Mouse (Mus musculus) neural tube, embryonic 15.5 days (tissue): ENCODE results near the gene Mgst2. TPM values are rescaled to one million over a fixed set of nuclear protein-coding genes. Genes with fewer than 3 reads are reported as not detected.

Experiments used
- ATAC-seq: fragments of 200-750 bp; cut with Nextera tagmentation; 2 replicates; pipeline ENCODE4 v1.8.0; 2017; ENCODE audit warnings: mild to moderate bottlenecking, moderate TSS enrichment, moderate library complexity; ENCODE audit not compliant: low FRiP score
- H3K27ac ChIP-seq: fragments of 300-500 bp; sonication (generic); replicated peaks from 2 replicates; pipeline ENCODE4 v1.5.1; 2015; ENCODE audit warnings: mild to moderate bottlenecking, inconsistent platforms
- H3K27me3 ChIP-seq: fragments of 300-500 bp; sonication (generic); replicated peaks from 2 replicates; pipeline ENCODE4 v1.6.1; 2015; ENCODE audit warnings: inconsistent platforms
- H3K36me3 ChIP-seq: fragments of 300-500 bp; sonication (generic); 2 replicates; pipeline ENCODE4 v1.6.1; 2015; ENCODE audit warnings: inconsistent platforms
- H3K4me1 ChIP-seq: fragments of 300-500 bp; sonication (generic); 2 replicates; pipeline ENCODE4 v1.6.1; 2015; ENCODE audit warnings: inconsistent platforms
- H3K4me2 ChIP-seq: fragments of 300-500 bp; sonication (generic); 2 replicates; pipeline ENCODE4 v1.6.1; 2015; ENCODE audit warnings: inconsistent platforms, mild to moderate bottlenecking, moderate library complexity
- H3K4me3 ChIP-seq: fragments of 300-500 bp; sonication (generic); replicated peaks from 2 replicates; pipeline ENCODE4 v1.5.1; 2015; ENCODE audit warnings: mild to moderate bottlenecking, inconsistent platforms
- H3K9ac ChIP-seq: fragments of 300-500 bp; sonication (generic); replicated peaks from 2 replicates; pipeline ENCODE4 v1.6.1; 2015; ENCODE audit warnings: mild to moderate bottlenecking, inconsistent platforms
- H3K9me3 ChIP-seq: fragments of 300-500 bp; sonication (generic); replicated peaks from 2 replicates; pipeline ENCODE4 v1.6.1; 2016; ENCODE audit warnings: inconsistent platforms
- WGBS: fragments of 180-500 bp; shearing (Covaris S2); methylation state at CpG from one replicate; pipeline ENCODE4 v1.1.7; 2015; ENCODE audit warnings: mixed read lengths; 5-methylcytosine and 5-hydroxymethylcytosine counted together
- polyA plus RNA-seq: library from polyadenylated mRNA; unstranded; fragments of >200 nt; fragmentation: Nextera tagmentation; extraction: Ambion mirVana; gene quantifications from 2 replicates; pipeline ENCODE4 v1.2.1, GENCODE M21; 2015

Mgst2 gene
- polyA plus RNA-seq: 0.88 and 9.5 TPM in 2 replicates

- Histone ChIP-seq H3K9ac (no peak within 1 kb of the TSS), H3K4me1 (0 out of 2 replicates have a peak, but pooled peaks cover 2% of the 10 kb centered on the region), H3K27me3 (no peaks in the 10 kb centered on the region), H3K27ac (no peak within 1 kb of the TSS), H3K4me3 (no peak within 1 kb of the TSS), H3K4me2 (no peak within 1 kb of the TSS), H3K36me3 (no peaks in the 10 kb centered on the region), H3K9me3 (no peaks in the 10 kb centered on the region)
- ATAC-seq: no peak
- WGBS: 59% methylated on average over 4 of the region's 4 CpGs
Observed at GRCm38 (mm10) chr3:51660060-51660459, at the start of gene Mgst2. Gene Mgst2 (plus strand): TSS chr3:51660360.

- WGBS: 7% methylated on average over 6 of the region's 6 CpGs
- H3K4me1 ChIP-seq: peaks cover 5% of the 10 kb centered on the region; the same call in 1 of the 2 replicates
- 0 out of 2 replicates have a peak overlapping the region, but pooled peaks have one; percentile 19 for H3K4me2 ChIP-seq
- H3K27me3 ChIP-seq: no peaks in the 10 kb centered on the region
- no peak overlapping the region for H3K9ac ChIP-seq
- H3K4me3 ChIP-seq: no peak overlapping the region
- H3K36me3 ChIP-seq: no peaks in the 10 kb centered on the region
- ATAC-seq: no peak
- no peak overlapping the region for H3K27ac ChIP-seq
- no peaks in the 10 kb centered on the region for H3K9me3 ChIP-seq
Observed at GRCm38 (mm10) chr3:51611972-51612371, 48.2 kb upstream of the Mgst2 start.

- H3K4me1 ChIP-seq: peaks cover 5% of the 10 kb centered on the region; the same call in 1 of the 2 replicates
- no peak overlapping the region for H3K4me3 ChIP-seq
- H3K36me3 ChIP-seq: no peaks in the 10 kb centered on the region
- no peaks in the 10 kb centered on the region for H3K9me3 ChIP-seq
- no peak overlapping the region for H3K27ac ChIP-seq
- ATAC-seq: no peak
- H3K9ac ChIP-seq: no peak overlapping the region
- WGBS: 85% methylated on average over 10 of the region's 10 CpGs
- H3K4me2 ChIP-seq: no peak overlapping the region
- H3K27me3 ChIP-seq: no peaks in the 10 kb centered on the region
Observed at GRCm38 (mm10) chr3:51612398-51613356, 47.5 kb upstream of the Mgst2 start.

DNA sequence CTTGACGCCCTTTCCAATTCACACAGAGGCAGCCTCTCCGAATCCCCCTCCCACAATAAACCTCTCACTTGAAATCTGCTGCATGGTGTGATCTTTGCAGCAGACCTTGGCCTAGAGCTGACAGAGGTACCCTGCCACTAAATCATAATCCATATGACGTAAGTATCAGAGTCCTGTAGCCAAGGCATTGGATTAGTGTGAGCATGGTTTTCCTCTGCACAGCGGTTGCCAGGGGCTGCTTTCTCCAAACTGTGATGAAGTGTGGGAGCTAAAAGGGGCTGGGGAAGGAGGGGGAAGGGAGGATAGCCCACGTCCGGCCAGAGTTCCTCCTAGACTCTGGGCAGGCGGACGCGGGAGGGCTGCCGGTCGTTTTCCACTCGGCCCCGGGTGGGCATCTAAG lies 45.9 kb upstream of the Mgst2 start:
- no peaks in the 10 kb centered on the region for H3K9me3 ChIP-seq
- 91% methylated on average over 13 of the region's 13 CpGs for WGBS
- H3K36me3 ChIP-seq: no peaks in the 10 kb centered on the region
- no peak overlapping the region for H3K27ac ChIP-seq
- H3K4me2 ChIP-seq: no peak overlapping the region
- no peak overlapping the region for H3K9ac ChIP-seq
- H3K27me3 ChIP-seq: no peaks in the 10 kb centered on the region
- ATAC-seq: no peak
- peaks cover 5% of the 10 kb centered on the region; the same call in 1 of the 2 replicates for H3K4me1 ChIP-seq
- H3K4me3 ChIP-seq: no peak overlapping the region

DNA sequence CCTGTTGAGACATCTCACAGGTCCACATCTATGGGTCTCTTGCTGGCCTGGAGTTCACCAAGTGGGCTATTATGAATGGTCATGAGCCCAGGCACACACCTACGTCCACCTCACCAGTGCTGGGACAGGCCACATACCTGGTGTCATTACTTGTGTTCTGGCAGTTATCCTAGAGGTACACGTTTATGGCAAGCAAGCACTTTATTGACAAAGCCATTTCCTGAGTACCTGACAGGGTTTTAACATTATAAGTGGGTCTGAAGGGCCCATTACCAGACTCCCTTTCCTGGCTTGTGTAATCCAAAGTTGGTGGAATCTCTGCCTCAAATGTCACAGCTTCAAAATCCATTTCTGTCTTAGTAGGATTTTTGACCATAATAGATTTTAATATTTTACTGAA lies 36.2 kb upstream of the Mgst2 start:
- H3K4me3 ChIP-seq: no peak overlapping the region
- no peaks in the 10 kb centered on the region for H3K27me3 ChIP-seq
- no peaks in the 10 kb centered on the region for H3K9me3 ChIP-seq
- no peaks in the 10 kb centered on the region for H3K36me3 ChIP-seq
- no peaks in the 10 kb centered on the region for H3K4me1 ChIP-seq
- no peak for ATAC-seq
- no peak overlapping the region for H3K9ac ChIP-seq
- no peak overlapping the region for H3K4me2 ChIP-seq
- no peak overlapping the region for H3K27ac ChIP-seq
- WGBS: 76% methylated on average over 2 of the region's 2 CpGs

DNA sequence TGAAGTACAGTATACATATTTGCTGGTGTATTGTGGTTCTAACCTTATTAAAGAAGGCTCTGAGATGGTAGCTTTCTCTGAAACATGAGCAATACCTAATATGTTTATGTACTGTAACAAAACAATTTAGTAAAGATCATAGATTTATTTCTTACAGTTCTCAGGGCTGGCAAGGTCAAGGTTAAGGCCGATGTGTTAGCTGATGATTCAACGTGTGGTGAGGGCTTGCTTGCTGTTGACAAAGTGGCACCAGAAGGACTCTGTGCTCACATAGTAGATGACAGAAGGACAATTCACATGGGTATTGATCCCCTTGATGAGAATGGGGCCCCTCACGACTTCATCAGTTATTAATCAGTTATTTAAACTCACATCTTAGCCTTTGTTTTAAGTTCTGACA lies 32.4 kb upstream of the Mgst2 start:
- Histone ChIP-seq H3K36me3 (no peaks in the 10 kb centered on the region), H3K27me3 (no peaks in the 10 kb centered on the region), H3K4me2 (no peak overlapping the region), H3K9me3 (0 out of 2 replicates have a peak, but pooled peaks cover 4% of the 10 kb centered on the region), H3K27ac (no peak overlapping the region), H3K4me3 (no peak overlapping the region), H3K9ac (no peak overlapping the region), H3K4me1 (no peaks in the 10 kb centered on the region)
- no peak for ATAC-seq
- 78% methylated on average over 3 of the region's 3 CpGs for WGBS

GRCm38 (mm10) chr3:51628977-51629376 lies 31.2 kb upstream of the Mgst2 start:
- no peak for ATAC-seq
- WGBS: 73% methylated on average over 3 of the region's 3 CpGs
- no peaks in the 10 kb centered on the region for H3K27me3 ChIP-seq

DNA sequence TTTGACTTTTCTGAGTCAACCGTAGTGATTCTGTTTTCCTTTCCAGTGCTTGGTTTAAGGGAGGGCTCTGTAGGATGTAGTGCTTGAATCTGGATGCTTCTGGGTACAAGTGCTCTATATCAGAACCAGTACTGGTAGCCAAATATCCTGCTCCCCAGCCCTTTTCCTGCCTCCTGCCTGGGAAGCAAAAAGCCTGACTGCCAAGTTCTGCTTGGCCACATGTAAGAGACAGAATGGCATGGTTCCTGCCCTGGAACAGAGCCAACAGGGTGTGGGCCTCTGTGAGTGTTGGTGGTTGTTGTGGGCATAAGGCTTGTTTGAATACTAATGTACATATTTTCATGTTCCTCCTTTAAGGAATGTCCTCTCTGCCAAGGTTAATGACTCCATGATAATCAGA lies 29.4 kb upstream of the Mgst2 start:
- Histone ChIP-seq H3K4me1 (no peaks in the 10 kb centered on the region), H3K4me2 (no peak overlapping the region), H3K36me3 (no peaks in the 10 kb centered on the region), H3K4me3 (no peak overlapping the region), H3K9ac (no peak overlapping the region), H3K27ac (no peak overlapping the region), H3K9me3 (0 out of 2 replicates have a peak, but pooled peaks cover 4% of the 10 kb centered on the region), H3K27me3 (no peaks in the 10 kb centered on the region)
- 94% methylated on average over 1 of the region's 1 CpGs for WGBS
- no peak for ATAC-seq

More at GRCm38 (mm10) chr3:51628977-51629376, 31.2 kb upstream of the Mgst2 start:
- Histone ChIP-seq H3K4me2 (no peak overlapping the region), H3K36me3 (no peaks in the 10 kb centered on the region), H3K4me3 (no peak overlapping the region), H3K27ac (no peak overlapping the region), H3K9ac (no peak overlapping the region), H3K9me3 (0 out of 2 replicates have a peak, but pooled peaks cover 4% of the 10 kb centered on the region), H3K4me1 (no peaks in the 10 kb centered on the region)

DNA sequence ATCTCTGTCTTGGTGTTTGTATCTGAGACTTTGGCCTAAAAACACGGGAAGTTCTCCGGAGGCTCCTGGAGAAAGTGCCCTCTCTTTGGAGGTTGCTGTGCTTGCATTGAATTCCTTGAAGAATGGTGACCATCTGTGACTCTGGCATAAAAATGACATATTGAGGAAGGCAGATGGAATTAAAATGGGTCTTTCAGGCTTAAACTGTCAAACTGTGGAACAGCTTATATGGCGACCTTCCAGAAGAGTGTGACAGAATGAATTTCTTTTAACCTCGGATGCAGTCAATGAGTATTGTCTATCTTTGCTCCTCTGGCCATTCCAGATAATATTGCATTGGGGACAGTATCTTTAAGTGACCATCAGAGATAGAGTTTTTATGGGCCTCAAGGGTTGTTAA lies 28.2 kb upstream of the Mgst2 start:
- 83% methylated on average over 4 of the region's 4 CpGs for WGBS
- H3K27me3 ChIP-seq: no peaks in the 10 kb centered on the region
- H3K4me1 ChIP-seq: no peaks in the 10 kb centered on the region
- no peak for ATAC-seq
- no peak overlapping the region for H3K9ac ChIP-seq
- no peak overlapping the region for H3K27ac ChIP-seq
- 0 out of 2 replicates have a peak, but pooled peaks cover 4% of the 10 kb centered on the region for H3K9me3 ChIP-seq
- no peak overlapping the region for H3K4me2 ChIP-seq
- H3K36me3 ChIP-seq: no peaks in the 10 kb centered on the region
- no peak overlapping the region for H3K4me3 ChIP-seq

- H3K36me3 ChIP-seq: no peaks in the 10 kb centered on the region
- H3K4me3 ChIP-seq: no peak overlapping the region
- H3K27me3 ChIP-seq: no peaks in the 10 kb centered on the region
- ATAC-seq: no peak
- H3K4me2 ChIP-seq: no peak overlapping the region
- H3K27ac ChIP-seq: no peak overlapping the region
- H3K4me1 ChIP-seq: no peaks in the 10 kb centered on the region
- H3K9ac ChIP-seq: no peak overlapping the region
- 72% methylated on average over 1 of the region's 1 CpGs for WGBS
- 0 out of 2 replicates have a peak, but pooled peaks cover 4% of the 10 kb centered on the region for H3K9me3 ChIP-seq
Observed at GRCm38 (mm10) chr3:51634451-51634850, 25.7 kb upstream of the Mgst2 start.

DNA sequence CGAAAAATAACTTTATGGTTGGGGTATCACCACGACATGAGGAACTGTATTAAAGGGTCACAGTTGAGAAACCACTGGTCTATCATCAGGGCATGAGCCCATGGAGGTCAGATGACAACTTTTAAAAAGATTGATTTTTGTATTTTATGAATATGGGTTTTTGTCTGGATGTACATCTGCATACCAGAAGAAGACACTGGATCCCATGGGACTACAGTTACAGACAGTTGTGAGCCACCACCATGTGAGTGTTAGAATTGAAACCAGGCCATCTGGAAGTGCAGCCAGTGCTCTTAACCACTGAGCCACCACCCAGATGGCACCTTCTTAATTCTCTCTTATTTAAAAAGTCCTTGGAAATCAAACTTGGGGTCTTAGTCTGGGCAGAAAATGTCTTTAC lies 24.2 kb upstream of the Mgst2 start:
- Histone ChIP-seq H3K4me1 (no peaks in the 10 kb centered on the region), H3K27ac (no peak overlapping the region), H3K4me3 (no peak overlapping the region), H3K9ac (no peak overlapping the region), H3K36me3 (no peaks in the 10 kb centered on the region), H3K27me3 (no peaks in the 10 kb centered on the region), H3K4me2 (no peak overlapping the region), H3K9me3 (0 out of 2 replicates have a peak, but pooled peaks cover 4% of the 10 kb centered on the region)
- 89% methylated on average over 2 of the region's 2 CpGs for WGBS
- ATAC-seq: no peak

DNA sequence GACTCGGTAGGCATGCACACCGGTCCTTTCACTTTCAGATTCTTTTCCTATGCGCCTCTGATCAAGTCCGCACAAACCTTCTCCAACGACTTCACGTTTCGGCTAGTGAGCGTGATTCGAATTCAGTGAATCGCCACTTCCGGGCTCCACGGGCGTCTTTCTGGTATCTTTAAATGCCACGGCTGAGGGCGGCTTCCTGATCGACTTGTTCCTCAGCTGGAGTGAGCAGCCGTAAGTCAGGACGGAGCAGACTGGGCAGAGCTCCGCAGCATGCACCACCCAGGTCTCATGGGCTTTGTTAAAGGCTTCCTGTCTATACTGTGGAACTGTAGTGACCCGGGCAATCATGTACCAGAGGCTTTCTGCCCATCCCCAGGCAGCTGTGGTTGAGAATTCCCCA lies 23.5 kb upstream of the Mgst2 start:
- no peak overlapping the region for H3K27ac ChIP-seq
- H3K4me3 ChIP-seq: no peak overlapping the region
- no peak overlapping the region for H3K9ac ChIP-seq
- H3K36me3 ChIP-seq: no peaks in the 10 kb centered on the region
- 92% methylated on average over 20 of the region's 20 CpGs for WGBS
- ATAC-seq: no peak
- H3K4me1 ChIP-seq: no peaks in the 10 kb centered on the region
- H3K27me3 ChIP-seq: no peaks in the 10 kb centered on the region
- no peak overlapping the region for H3K4me2 ChIP-seq
- no peaks in the 10 kb centered on the region for H3K9me3 ChIP-seq
